Mouse (Mus musculus) retina, postnatal 1 day (tissue): ENCODE measurements at regions not wholly inside any gene's neighbourhood (a gene's known extent, or its start where the extent isn't known, plus 50 kb on each side); places are given as distances from the start of the nearest gene placed in this dataset.

Source experiments
- DNase-seq: peaks from one replicate; pipeline ENCODE4 v3.0.0-alpha.2; 2012

DNA sequence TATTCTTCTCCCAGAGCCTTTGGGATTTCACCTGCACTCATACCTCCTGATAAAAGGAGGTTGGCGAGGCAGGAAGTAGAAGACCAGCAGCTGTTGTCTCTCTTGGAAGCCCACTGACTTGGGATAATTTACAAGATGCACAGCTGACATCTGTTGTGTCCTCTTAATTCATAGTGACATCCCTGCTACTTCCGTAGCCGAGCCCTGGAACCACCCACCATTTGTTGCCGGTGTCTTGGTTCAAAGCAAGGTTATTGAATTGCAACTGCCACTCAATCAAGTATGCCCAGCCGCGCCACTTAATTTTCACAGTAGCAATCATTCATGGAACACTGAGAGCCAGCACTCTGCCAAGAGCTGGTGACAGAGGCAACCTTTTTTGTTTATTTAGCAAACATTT, 151.8 kb upstream of the Masp1 start:
- DNase-seq: peak; percentile 41

- peak; percentile 11 for DNase-seq
Observed at GRCm38 (mm10) chr16:23670161-23670560, 149.5 kb upstream of the Masp1 start.

GRCm38 (mm10) chr16:23669651-23670050, 149.0 kb upstream of the Masp1 start:
- peak; percentile 15 for DNase-seq
